Mouse (Mus musculus) adrenal gland, adult 2 months (tissue): ENCODE data around the gene Sorl1. TPM values are rescaled to one million over a fixed set of nuclear protein-coding genes. Genes with fewer than 3 reads are reported as not detected.
A peak's percentile ranks its signal among the peaks of the same experiment; 100 is the strongest.

Experiments used
- DNase-seq: peaks from one replicate; pipeline ENCODE4 v3.0.0; 2021
- polyA plus RNA-seq: library from polyadenylated mRNA; depleted of rRNA; stranded (reverse); fragments of >200 nt; gene quantifications from 2 replicates; pipeline ENCODE4 v1.2.3, GENCODE M21; 2012
- total RNA-seq, 2 experiments: library from RNA; stranded (reverse); gene quantifications; 2 replicates each; pipeline ENCODE4 v1.2.3; 2021

The Sorl1 gene
- total and polyA plus RNA-seq, 3 experiments: 13.4 to 27.2 (median 20.7) TPM

GRCm38 (mm10) chr9:42004140-42004539, 120.0 kb downstream of the Sorl1 start:
- DNase-seq: peak; percentile 70

DNA sequence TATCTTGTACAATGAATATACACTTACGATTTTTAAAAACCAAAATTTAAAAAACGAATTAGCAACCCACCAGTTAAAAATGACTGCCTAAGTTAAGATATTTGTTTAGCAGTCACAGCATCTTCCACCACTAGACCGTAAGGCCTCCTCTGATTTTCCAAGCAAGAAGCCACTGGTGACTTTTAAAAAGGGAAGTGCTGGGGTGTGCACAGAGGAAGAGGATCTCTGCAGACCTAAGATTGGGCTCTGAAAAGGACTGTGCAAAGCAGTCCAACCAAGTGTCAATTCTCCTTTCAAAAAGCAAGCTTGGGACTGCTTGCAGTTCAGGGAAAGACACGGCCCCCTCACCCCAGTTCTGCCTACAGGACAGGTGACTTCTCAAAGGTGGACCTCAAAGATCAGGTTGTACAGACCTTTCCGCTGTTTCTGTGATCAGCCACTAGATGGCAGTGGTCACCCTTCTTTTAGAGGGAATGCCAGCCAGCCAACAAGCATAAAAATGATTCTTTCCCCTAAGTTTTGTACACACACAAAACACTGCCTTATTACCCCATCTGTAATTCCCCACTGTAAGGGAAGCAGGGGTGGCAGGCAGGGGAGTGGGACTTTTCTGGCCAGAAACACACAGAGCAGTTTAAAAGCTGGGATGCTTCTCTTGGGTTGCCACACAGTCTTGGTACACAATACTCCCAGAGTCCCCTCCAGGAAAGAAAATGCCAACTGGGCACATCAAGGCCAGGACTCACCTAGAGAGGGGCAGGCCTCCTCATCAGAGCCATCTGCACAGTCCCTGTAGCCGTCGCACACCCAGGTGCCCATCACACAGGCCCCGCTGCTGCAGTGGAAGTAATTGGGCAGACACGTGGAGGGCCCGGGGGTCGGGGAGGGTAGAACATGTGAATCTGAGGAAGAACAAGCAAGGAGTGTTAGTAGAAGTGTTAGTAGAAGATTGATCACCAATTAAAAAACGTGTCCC, 124.3 kb downstream of the Sorl1 start:
- peak; percentile 37 for DNase-seq

DNA sequence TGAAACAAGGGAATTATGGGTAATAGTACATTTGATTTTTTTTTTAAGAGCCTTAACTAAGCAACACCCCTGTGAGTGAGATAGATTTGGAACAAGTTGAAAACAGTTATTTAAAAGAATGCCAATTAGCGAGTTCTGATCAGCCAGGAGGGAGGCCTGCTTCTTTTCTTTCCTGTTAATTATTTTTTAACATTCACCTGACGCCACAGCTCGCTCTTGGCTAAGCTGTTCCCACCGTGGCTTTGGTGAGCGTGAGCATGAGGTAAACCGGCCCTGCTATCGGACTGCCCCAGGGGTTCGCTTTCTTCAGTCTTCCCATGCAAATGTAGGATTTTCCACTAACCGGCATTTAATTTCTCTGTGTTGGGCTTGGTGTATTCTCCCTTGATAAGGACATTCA, 128.8 kb downstream of the Sorl1 start:
- DNase-seq: no peak

DNA sequence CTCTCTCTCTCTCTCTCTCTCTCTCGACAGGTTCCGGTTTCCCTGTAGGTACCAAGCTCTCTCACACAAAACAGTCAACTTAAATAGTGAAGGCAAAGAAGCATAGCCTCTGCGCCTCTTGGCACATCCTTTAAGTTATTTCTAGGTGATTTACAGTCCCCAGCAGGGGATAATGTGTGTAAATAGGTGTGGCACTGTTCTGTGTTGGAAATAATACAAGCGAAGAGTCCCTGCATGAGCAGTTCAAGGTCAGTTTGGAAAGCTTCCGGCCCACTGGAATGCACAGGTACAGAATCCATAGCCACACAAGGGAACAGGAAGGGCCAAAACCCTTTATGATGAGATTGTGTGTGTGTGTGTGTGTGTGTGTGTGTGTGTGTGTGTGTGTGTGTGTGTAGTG, 130.3 kb downstream of the Sorl1 start:
- no peak for DNase-seq

GRCm38 (mm10) chr9:41992841-41993240, 131.3 kb downstream of the Sorl1 start:
- DNase-seq: no peak

DNA sequence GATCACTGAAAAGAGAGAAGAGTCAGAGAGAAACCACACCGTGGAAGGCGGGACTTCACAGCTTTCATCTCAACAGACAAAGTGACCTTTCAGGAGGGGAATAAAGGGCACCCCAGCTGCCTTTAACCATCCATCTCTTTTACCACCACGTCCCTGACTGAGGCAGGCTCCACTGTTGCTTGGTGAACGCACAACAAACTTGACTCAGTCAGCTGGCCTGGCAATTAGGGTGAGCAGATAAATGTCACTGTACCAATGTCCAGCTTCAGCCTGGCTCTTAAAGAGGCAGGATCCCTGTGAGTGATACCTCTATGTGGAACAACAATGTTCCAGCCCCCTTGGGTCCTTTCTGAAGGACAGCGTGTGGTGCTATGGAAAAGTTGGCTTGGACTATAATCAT, 138.5 kb downstream of the Sorl1 start:
- DNase-seq: no peak

- no peak for DNase-seq
Observed at GRCm38 (mm10) chr9:41985052-41985451, 139.0 kb downstream of the Sorl1 start.

DNA sequence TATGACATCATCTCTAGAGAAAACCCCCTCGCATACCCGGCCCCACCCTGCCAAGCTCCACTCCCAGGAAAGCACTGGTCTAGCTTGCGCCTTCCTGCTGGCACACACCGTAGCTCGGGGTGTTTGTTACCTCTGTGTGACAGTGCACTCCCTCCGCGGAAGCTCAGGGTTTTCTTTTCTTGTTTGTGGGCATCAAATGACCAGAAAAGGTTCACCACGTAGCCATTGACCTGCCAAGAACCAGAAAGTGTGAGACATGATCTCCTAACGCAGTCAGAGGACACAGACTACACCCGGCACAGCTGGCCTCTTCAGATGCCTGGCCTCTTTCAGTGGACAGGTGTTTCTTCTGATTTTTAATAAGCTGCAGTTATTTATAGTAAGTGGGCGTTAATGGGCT, 139.8 kb downstream of the Sorl1 start:
- DNase-seq: no peak

DNA sequence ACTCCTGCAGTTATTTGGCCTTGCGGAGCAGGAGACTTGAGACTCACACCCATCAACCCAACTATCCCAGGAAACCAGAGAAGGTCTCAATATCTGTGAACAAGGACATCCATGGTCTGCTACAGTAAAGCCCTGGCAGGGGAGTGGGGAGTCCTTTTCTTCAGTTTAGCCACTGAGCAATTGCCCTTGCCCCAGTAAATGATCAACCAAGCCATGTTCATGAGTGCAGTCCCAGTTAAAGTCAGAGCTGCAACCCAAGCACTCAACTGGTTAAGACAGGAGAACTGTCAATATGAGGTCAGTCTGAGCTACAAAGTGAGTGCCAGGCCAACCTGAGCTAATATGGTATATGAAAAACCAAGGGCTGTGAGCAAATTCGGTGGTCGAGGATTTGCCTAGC, 140.8 kb downstream of the Sorl1 start:
- no peak for DNase-seq

DNA sequence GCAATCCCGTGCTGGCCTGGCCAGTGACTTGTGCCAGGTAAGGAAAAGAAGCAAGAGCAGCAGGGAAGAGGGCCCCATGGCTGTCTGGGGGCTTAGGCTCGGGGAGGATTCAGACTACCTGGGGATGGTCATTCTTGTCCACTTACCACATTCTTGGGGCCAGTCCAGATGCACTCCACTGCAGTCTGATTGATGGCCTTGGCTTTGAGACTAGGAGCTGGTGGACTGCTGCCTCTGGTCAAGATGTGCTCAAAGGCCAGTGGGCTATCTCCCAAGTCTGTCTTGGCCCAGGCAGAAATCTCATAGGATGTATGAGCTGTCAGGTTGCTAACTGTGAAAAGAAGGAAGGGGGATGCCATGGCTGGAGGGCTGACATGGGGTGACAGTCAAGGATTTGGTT, 141.3 kb downstream of the Sorl1 start:
- DNase-seq: no peak

- no peak for DNase-seq
Observed at GRCm38 (mm10) chr9:41982023-41982422, 142.1 kb downstream of the Sorl1 start.

GRCm38 (mm10) chr9:41981306-41981705, 142.8 kb downstream of the Sorl1 start:
- no peak for DNase-seq

DNA sequence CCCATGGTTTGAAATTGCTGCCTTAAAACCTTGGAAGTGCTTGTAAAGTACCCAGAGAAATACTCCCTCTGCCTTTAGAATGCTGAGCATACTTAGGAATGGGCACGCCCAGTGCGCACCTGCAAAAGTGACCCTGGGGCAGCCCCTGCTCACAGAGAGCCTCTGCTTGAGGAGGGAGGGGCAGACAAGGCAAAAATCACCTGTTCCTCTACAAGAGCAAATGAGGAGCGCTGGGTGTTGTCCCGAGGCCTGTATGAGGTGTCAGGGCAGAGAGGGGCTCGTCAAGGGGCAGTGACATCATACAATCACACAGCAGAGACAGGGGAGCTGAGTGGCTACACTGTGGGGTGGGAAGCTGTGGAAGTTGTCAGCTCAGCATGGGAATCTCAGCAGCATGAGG, 143.3 kb downstream of the Sorl1 start:
- DNase-seq: no peak

DNA sequence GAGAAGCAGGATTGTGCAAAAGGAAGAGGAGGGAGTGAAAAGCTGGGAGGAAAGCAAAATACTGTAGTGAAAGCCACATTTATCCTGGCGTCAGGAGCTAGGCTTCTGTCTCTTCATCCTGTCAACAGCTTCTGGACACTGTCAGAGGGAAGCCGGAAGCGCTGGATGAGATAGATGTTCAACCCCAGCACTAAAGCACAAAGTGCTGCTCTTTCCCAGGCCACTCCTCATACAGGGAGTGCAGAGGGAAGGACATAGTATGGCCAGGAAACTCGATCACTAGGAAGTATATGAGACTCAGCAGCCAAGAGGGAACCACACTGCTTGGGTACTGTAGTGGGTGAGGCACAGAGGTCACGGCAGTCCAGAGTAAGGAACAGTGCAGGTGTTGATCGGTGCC, 145.7 kb downstream of the Sorl1 start:
- DNase-seq: no peak

GRCm38 (mm10) chr9:41975968-41976367, 148.1 kb downstream of the Sorl1 start:
- DNase-seq: no peak

- DNase-seq: no peak
Observed at GRCm38 (mm10) chr9:41974661-41975060, 149.4 kb downstream of the Sorl1 start.

DNA sequence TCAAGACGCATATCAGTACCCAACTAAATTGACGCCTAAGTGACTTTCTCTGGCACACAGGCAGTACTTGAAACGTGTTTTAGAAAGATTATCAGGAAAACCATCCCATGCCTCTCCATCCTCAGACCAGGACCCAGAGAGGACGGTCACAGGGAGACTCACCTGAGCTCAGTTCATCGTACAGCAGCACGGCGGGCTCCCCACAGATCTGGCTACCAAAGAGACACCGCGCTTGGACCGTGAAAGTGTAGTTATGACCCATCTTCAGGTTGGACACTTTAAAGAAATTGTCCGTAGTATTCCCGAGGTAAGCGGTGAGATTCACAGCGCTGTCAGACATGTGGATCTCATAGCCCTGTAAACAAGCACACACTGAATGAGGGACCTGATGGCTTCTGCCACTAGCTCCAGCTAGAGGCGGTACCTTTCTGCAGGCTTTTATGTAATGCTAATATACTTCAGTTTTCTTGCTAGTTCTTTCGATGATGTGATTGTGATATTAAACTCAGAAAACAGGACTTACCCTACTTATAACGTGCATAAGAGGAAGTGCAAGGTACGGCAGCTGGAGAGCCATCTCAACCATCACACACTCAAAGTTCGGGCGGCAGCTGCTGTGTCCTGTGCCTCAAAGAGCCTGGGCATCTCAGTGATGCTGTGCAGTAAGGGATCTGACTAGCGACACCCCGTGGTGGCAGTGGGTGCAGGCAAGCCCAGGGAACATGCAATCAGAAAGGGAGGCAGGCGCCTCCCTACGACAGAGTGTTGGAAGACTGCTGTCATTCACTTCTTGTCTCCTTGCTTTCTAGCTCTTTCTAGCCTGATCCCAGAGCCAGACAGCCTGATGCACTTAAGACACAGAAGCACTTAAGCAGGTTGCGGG, 150.1 kb downstream of the Sorl1 start:
- peak; percentile 29 for DNase-seq

DNA sequence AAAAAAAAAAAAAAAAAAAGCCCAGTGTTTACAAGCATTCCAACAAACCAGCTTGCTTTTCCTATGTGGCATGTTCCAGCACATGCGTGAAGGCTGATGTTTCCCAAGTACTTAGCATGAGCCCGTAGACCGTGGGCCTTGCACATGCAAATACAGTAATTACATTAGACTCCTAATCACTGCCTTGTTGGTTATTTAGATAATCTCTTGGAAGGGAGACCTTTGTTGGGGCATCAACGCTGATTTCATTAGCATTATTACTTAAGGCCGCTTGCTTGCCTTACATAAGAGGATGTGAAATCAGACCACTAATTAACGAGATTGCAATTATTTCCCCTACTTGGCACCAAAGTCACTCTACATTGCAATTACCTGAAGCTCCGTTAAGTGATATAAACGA, 154.1 kb downstream of the Sorl1 start:
- DNase-seq: no peak

DNA sequence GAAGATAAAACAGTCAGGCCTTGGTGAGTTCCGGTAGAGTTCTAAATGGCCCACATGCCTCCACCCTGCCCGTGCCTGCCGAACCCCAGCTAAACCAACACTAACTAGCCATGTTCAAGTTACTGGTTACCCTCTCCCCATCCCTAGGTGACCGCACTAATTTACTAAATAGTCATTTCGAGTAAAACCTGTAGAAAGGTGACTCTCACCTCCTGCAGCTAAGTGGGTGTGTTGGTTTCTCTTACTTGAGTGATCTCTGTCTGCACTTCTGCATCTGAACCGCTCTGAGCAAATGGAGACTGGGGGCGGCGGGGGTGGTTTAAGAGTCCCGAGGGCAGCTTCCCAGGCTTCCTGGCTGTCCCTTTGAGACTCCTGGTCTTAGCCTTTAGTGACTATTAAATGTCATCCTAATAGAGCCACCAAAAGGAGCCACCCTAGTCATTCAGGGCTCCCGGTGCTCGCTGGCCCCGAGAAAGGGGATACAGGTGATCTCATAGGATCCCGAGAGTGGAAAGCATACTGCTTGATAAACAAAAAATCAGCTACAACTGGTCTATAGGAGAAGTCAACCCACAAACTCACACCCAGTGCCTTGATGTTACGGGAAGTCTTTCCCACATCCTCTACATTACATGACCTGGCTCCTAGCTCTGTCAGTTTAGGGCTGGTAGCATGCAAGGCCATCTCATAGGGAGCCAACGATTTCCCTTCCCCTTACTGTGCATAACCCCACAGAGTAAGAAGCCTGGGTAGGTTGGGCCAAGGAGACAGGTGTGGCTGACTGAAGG, 155.2 kb downstream of the Sorl1 start:
- no peak for DNase-seq

- no peak for DNase-seq
Observed at GRCm38 (mm10) chr9:41961274-41961673, 162.8 kb downstream of the Sorl1 start.

- DNase-seq: no peak
Observed at GRCm38 (mm10) chr9:41958282-41958681, 165.8 kb downstream of the Sorl1 start.

GRCm38 (mm10) chr9:41953486-41953885, 170.6 kb downstream of the Sorl1 start:
- peak; percentile 45 for DNase-seq
